Mouse (Mus musculus) midbrain, postnatal 0 days (tissue): ENCODE results near the gene Il11ra1. TPM values are rescaled to one million over a fixed set of nuclear protein-coding genes. Genes with fewer than 3 reads are reported as not detected.

ENCODE experiments used
- ATAC-seq: fragments of 200-750 bp; cut with Nextera tagmentation; 2 replicates; pipeline ENCODE4 v1.8.0; 2017; ENCODE audit warnings: moderate number of reproducible peaks, mild to moderate bottlenecking, moderate TSS enrichment, moderate library complexity; ENCODE audit not compliant: low FRiP score
- DNase-seq: peaks from one replicate; pipeline ENCODE4 v3.0.0-alpha.2; 2015; ENCODE audit warnings: low spot score
- H3K27ac ChIP-seq: fragments of 300-500 bp; sonication (generic); 2 replicates; pipeline ENCODE4 v1.5.1; 2014; ENCODE audit warnings: low read depth, mild to moderate bottlenecking, low read length, mixed read lengths
- H3K27me3 ChIP-seq: fragments of 300-500 bp; sonication (generic); 2 replicates; pipeline ENCODE4 v1.6.1; 2014; ENCODE audit warnings: low read length, control low read depth, mixed read lengths; ENCODE audit not compliant: insufficient read depth
- H3K36me3 ChIP-seq: fragments of 300-500 bp; sonication (generic); 2 replicates; pipeline ENCODE4 v1.6.1; 2014; ENCODE audit warnings: low read length, control low read depth, mixed read lengths; ENCODE audit not compliant: insufficient read depth
- H3K4me1 ChIP-seq: fragments of 300-500 bp; sonication (generic); 2 replicates; pipeline ENCODE4 v1.6.1; 2014; ENCODE audit warnings: mild to moderate bottlenecking, control low read depth, antibody characterized with exemption, low read length, mixed read lengths; ENCODE audit not compliant: insufficient read depth
- H3K4me2 ChIP-seq: fragments of 300-500 bp; sonication (generic); 2 replicates; pipeline ENCODE4 v1.6.1; 2014; ENCODE audit warnings: low read depth, mild to moderate bottlenecking, low read length, mixed read lengths; ENCODE audit not compliant: poor library complexity, severe bottlenecking
- H3K4me3 ChIP-seq: fragments of 300-500 bp; sonication (generic); 2 replicates; pipeline ENCODE4 v1.5.1; 2014; ENCODE audit warnings: low read depth, mild to moderate bottlenecking, low read length, moderate library complexity
- H3K9ac ChIP-seq: fragments of 300-500 bp; sonication (generic); replicated peaks from 2 replicates; pipeline ENCODE4 v1.6.1; 2014; ENCODE audit warnings: mild to moderate bottlenecking, low read length, moderate library complexity, mixed read lengths; ENCODE audit not compliant: poor library complexity, severe bottlenecking
- H3K9me3 ChIP-seq: fragments of 300-500 bp; sonication (generic); 2 replicates; pipeline ENCODE4 v1.6.1; 2016; ENCODE audit warnings: low read length, control low read depth
- CTCF ChIP-seq: IDR thresholded peaks from 2 replicates; pipeline ENCODE4 v1.5.1; 2016; ENCODE audit warnings: antibody characterized with exemption, mild to moderate bottlenecking
- WGBS: fragments of 180-500 bp; shearing (Covaris S2); extraction: QIAGEN DNeasy Blood & Tissue Kit; methylation state at CpG from one replicate; pipeline ENCODE4 v1.1.7; 2014; 5-methylcytosine and 5-hydroxymethylcytosine counted together
- polyA plus RNA-seq: library from polyadenylated mRNA; unstranded; fragments of >200 nt; fragmentation: Nextera tagmentation; extraction: Ambion mirVana; gene quantifications from 2 replicates; pipeline ENCODE4 v1.2.1, GENCODE M21; 2015
- total RNA-seq: library from RNA; depleted of rRNA; stranded (reverse); fragments of >200 nt; gene quantifications from 2 replicates; pipeline ENCODE4 v1.2.3, GENCODE M21; 2014

The Il11ra1 gene
- total and polyA plus RNA-seq, 2 experiments from 2014 or later: 26.5 to 28.8 TPM

- 84% methylated on average over 11 of the region's 11 CpGs for WGBS
- no peaks in the 10 kb centered on the region for H3K27me3 ChIP-seq
- DNase-seq: no peak
Observed at GRCm38 (mm10) chr4:41666646-41667045, 33.1 kb upstream of the Il11ra1 start.

GRCm38 (mm10) chr4:41670836-41671235 lies 29.0 kb upstream of the Il11ra1 start:
- no peak overlapping the region for H3K4me3 ChIP-seq
- ATAC-seq (no peak), DNase-seq (no peak)
- H3K4me1 ChIP-seq: peaks cover 5% of the 10 kb centered on the region; the same call in 1 of the 2 replicates
- H3K36me3 ChIP-seq: no peaks in the 10 kb centered on the region; the same call in 1 of the 2 replicates
- no peak overlapping the region for H3K4me2 ChIP-seq
- H3K9me3 ChIP-seq: no peaks in the 10 kb centered on the region
- H3K27me3 ChIP-seq: no peaks in the 10 kb centered on the region
- 86% methylated on average over 18 of the region's 18 CpGs for WGBS
- no peak overlapping the region for H3K27ac ChIP-seq
- H3K9ac ChIP-seq: no peak overlapping the region
- no peak for TF ChIP-seq CTCF

More at GRCm38 (mm10) chr4:41666646-41667045, 33.1 kb upstream of the Il11ra1 start:
- Histone ChIP-seq H3K36me3 (peaks cover 4% of the 10 kb centered on the region), H3K9me3 (no peaks in the 10 kb centered on the region), H3K9ac (no peak overlapping the region), H3K4me3 (no peak overlapping the region), H3K4me2 (no peak overlapping the region), H3K27ac (no peak overlapping the region), H3K4me1 (no peaks in the 10 kb centered on the region)
- TF ChIP-seq CTCF: no peak
- ATAC-seq: no peak

GRCm38 (mm10) chr4:41671500-41671899 lies 28.3 kb upstream of the Il11ra1 start:
- no peak for ATAC-seq
- H3K4me2 ChIP-seq: no peak overlapping the region
- no peaks in the 10 kb centered on the region for H3K27me3 ChIP-seq

GRCm38 (mm10) chr4:41671963-41672480 lies 27.8 kb upstream of the Il11ra1 start:
- no peaks in the 10 kb centered on the region; the same call in 1 of the 2 replicates for H3K36me3 ChIP-seq
- 10% methylated on average over 8 of the region's 8 CpGs for WGBS
- ATAC-seq: no peak
- no peak overlapping the region for H3K4me3 ChIP-seq
- no peaks in the 10 kb centered on the region for H3K27me3 ChIP-seq
- H3K9ac ChIP-seq: 0 out of 2 replicates have a peak overlapping the region, but pooled peaks have one; percentile 29
- no peak for TF ChIP-seq CTCF
- peaks cover 6% of the 10 kb centered on the region; the same call in 1 of the 2 replicates for H3K4me1 ChIP-seq
- no peak overlapping the region for H3K4me2 ChIP-seq
- no peaks in the 10 kb centered on the region for H3K9me3 ChIP-seq
- no peak for DNase-seq
- H3K27ac ChIP-seq: no peak overlapping the region

More at GRCm38 (mm10) chr4:41671500-41671899, 28.3 kb upstream of the Il11ra1 start:
- no peak for TF ChIP-seq CTCF
- no peak overlapping the region for H3K27ac ChIP-seq
- H3K9ac ChIP-seq: 0 out of 2 replicates have a peak overlapping the region, but pooled peaks have one; percentile 4
- H3K9me3 ChIP-seq: no peaks in the 10 kb centered on the region
- DNase-seq: no peak
- peaks cover 6% of the 10 kb centered on the region; the same call in 1 of the 2 replicates for H3K4me1 ChIP-seq
- no peak overlapping the region for H3K4me3 ChIP-seq
- H3K36me3 ChIP-seq: no peaks in the 10 kb centered on the region; the same call in 1 of the 2 replicates
- 33% methylated on average over 5 of the region's 5 CpGs for WGBS

- no peak overlapping the region for H3K4me3 ChIP-seq
- no peak overlapping the region for H3K4me2 ChIP-seq
- H3K36me3 ChIP-seq: no peaks in the 10 kb centered on the region; the same call in 1 of the 2 replicates
- no peak overlapping the region for H3K27ac ChIP-seq
- WGBS: 45% methylated on average over 8 of the region's 8 CpGs
- no peaks in the 10 kb centered on the region for H3K9me3 ChIP-seq
- ATAC-seq: no peak
- peaks cover 6% of the 10 kb centered on the region; the same call in 1 of the 2 replicates for H3K4me1 ChIP-seq
- H3K27me3 ChIP-seq: no peaks in the 10 kb centered on the region
- no peak for DNase-seq
- no peak for TF ChIP-seq CTCF
- 0 out of 2 replicates have a peak overlapping the region, but pooled peaks have one; percentile 29 for H3K9ac ChIP-seq
Observed at GRCm38 (mm10) chr4:41672522-41672963, 27.2 kb upstream of the Il11ra1 start.

GRCm38 (mm10) chr4:41673186-41673585 lies 26.6 kb upstream of the Il11ra1 start:
- H3K4me1 ChIP-seq: peaks cover 6% of the 10 kb centered on the region; the same call in 1 of the 2 replicates
- no peak overlapping the region for H3K27ac ChIP-seq
- DNase-seq (no peak), ATAC-seq (no peak)
- H3K27me3 ChIP-seq: no peaks in the 10 kb centered on the region
- no peak overlapping the region for H3K4me2 ChIP-seq
- no peaks in the 10 kb centered on the region for H3K9me3 ChIP-seq
- no peaks in the 10 kb centered on the region; the same call in 1 of the 2 replicates for H3K36me3 ChIP-seq
- no peak overlapping the region for H3K9ac ChIP-seq
- 45% methylated on average over 19 of the region's 19 CpGs for WGBS
- H3K4me3 ChIP-seq: no peak overlapping the region
- no peak for TF ChIP-seq CTCF
